Mouse (Mus musculus): ENCODE results near the gene Itpk1.

Itpk1 gene

DNA sequence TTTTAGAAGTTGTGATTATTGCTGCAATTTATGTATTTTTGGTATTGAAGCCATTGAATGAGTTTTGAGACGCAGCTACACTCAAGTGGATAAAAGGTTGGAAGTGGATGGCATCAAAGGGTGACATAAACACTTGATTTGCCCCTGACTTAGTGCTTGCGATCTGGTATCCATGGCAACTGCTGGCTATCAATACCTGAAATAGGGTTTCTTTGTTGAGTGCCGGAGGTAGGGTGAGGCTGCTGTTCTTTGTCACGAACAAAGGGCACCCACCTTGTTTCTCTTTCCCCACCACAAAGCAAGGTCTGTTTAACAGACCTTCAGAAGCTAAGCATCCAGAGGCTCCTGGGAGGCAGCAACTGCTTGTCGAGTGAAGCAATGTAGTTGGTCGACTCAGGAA is 159.6 kb downstream of the Itpk1 start:
- no peak for DNase-seq

DNA sequence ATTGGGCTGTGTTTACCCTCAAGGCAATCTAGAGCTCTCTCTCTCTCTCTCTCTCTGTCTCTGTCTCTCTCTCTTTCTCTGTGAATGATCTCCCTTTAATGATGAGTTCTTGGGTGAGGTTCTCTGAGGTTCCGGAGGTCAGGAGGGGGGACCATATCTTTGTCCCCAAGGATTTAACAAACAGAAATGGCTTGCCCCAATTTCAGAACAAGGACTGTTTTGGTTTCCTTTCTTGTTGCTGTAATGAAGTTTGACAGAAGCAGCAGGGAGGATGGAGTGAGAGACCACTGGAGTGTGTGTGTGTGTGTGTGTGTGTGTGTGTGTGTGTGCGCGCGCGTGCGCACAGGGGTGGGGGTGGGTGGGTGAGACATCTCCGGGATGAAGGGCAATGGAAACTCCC is 163.6 kb downstream of the Itpk1 start:
- no peak for DNase-seq

DNA sequence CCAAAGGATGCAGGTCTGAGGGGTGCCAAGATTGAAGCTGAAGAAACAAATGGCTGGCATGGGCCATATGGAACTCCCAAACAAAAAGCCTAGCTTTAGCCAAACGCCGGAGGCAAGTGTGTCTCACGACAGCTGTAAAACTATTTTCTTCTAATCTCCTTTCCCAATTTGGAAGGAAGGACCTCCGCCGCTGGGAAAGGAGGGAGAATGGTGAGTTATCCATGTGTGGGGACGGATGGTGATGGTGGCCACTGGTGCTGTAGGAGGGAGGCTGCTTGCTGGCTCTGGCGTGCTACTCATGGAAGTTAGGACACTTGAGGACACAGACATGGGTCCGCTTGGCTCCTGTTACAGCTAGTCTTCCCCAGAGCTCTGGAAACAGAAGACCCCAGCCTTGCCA is 164.5 kb downstream of the Itpk1 start:
- no peak for DNase-seq

GRCm38 (mm10) chr12:102535796-102536195 is 168.9 kb downstream of the Itpk1 start:
- no peak for DNase-seq

GRCm38 (mm10) chr12:102527989-102528388 is 176.7 kb downstream of the Itpk1 start:
- DNase-seq = no peak

- peak; percentile 74 for DNase-seq
These were observed 180.0 kb downstream of the Itpk1 start for GRCm38 (mm10) chr12:102524760-102525159.

DNA sequence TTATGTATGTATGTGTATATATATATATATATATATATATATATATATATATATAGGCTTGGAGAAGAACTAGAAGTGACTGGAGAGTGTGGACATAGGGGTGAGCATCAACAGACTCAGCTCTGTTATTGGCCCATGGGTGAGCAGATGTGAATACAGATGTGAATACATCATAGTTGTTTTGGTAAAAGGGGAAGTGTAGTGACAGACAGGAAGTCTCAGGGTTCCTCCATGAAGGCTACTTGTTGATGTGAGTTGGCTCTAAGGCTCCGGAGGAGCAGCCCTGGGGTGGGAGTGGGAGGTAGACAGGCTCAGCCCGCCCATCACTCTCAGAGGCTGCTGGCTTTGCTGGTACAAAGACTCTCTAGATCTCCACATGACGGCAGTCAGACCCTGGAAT is 180.5 kb downstream of the Itpk1 start:
- DNase-seq = no peak

GRCm38 (mm10) chr12:102521777-102522319 is 182.9 kb downstream of the Itpk1 start:
- DNase-seq = no peak

DNA sequence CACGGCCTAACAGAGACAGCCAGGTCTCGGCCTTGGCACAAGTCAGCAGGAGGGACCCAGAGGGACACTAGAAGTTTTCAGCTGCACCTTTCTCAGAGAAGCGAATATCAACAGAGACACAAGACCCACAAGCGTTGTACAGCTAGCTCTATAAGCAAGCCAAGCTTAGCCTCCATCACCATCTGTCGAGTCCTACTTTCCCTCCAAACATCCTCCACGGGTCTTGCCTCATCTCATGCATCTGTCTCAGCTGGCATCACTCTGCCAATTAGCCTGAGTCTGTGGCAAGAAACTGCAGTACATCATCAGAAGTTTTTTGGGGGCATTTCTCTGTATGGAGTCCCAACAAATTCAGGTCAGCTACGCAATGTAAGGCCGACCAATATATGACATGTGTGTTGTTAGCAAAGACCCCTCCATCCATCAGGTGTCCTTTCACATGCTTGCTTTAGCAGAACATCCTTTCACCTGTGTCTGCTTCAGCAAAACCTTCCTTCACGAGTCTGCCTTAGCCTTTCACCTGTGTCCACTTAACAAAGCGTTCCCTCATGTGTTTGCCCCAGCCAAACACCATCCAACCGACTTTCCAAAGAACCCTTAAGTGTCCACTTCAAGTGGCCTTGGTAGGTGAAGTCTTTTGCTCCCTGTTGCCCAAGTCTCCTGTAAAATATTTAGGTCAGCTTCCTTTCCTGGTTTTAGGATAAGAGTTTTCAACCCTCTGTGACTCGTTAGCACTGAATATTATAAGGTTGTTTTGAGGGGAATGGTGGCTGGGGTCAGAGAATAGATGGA is 184.6 kb downstream of the Itpk1 start:
- DNase-seq = no peak

Data from embryo, embryonic 11 days (tissue).